ENCODE assay signal across 8 mouse cellular contexts in the genomic region with DNA sequence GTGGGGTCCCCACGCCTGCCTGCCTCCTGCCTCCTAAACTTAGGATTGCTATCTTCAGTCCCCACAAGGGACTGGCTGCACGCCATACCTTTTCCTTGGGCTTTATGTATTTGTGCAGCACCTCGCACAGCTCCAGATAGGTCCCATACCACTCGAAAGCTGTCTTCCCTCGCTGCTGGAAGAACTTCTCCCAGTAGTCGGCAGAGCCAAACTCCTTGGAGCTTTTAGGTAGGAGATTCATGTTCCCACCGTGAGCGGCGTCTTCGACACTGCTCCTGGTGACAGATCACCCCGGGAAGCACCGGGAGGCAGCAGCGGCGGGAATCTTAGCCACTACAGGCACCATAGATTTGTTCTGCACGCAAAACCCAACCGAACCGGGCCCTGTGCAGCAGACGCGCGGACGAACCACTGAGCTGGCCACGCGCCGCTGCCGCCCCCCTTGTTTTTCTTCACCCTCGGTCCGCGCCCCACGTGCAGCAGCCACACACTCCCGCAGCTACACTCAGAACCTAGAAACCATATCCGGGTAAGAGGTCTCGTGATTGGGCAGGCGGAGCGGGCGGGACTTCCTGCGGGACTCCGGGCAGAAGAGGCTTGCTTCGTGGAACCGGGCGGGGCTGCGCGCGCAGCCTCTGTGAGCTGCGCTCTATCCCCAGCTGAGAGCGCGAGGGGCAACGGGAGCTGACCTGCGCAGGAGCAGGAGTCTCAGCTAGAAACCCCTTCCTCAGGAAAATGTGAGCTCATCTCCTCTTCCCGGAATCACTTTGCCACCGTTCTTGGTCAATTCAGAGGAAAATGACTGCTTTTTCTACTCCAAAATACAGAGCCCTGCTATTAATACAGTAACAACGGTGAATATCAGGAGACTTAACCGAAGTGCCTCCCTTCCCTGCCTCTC. TPM values are rescaled to one million over a fixed set of nuclear protein-coding genes. Genes with fewer than 3 reads are reported as not detected.
DNase-seq lines count a peak whose midpoint lies in the region; ATAC-seq and TF ChIP-seq lines count a peak whose summit lies in the region.

TSS of gene Mettl13 (minus strand) at position 536 of the 901 bp plus-strand sequence.

- intact Hi-C loops in gastrocnemius, adult 2 months (cut with DNase I) = loop anchor here (10.0 kb wide), 1 partner anchor 673 kb away; the partner anchor contains the start of gene Suco

- TF ChIP-seq CTCF in gastrocnemius, adult 2 months (IDR thresholded peaks at IDR 0.05) = no peak

- peak within 1 kb of the TSS; percentile 91 for H3K27ac ChIP-seq in gastrocnemius, adult 2 months

- H3K4me3 ChIP-seq in gastrocnemius, adult 2 months = peak within 1 kb of the TSS; percentile 97
- peak within 1 kb of the TSS; percentile 97 for H3K4me3 ChIP-seq in megakaryocyte, embryonic 14.5 days (replicated peaks)

- peak; percentile 97 for DNase-seq in ZHBTc4 (ENCODE audit: low read depth, low spot score)
- DNase-seq in gastrocnemius, adult 2 months = peak; percentile 94
- DNase-seq in hindlimb bud, embryonic 11.5 days (ENCODE audit: extremely low spot score, low read depth, low spot score) = peak; percentile 82
- DNase-seq in left cerebral cortex, adult 8-10 months (ENCODE audit: low spot score in 2 of 2) = peak; percentile 63 to 89
- DNase-seq in right cerebral cortex, postnatal 14 days = peak; percentile 88
- peak; percentile 78 to 88 for DNase-seq in urinary bladder, postnatal 36 days (ENCODE audit: low spot score in 2 of 2)

- H3K4me1 ChIP-seq in megakaryocyte, embryonic 14.5 days = peaks cover 45% of the 10 kb centered on the region

- H3K36me3 ChIP-seq in megakaryocyte, embryonic 14.5 days (replicated peaks; ENCODE audit: low read length) = peaks cover 29% of the 10 kb centered on the region

- H3K9me3 ChIP-seq in megakaryocyte, embryonic 14.5 days = no peaks in the 10 kb centered on the region

- ATAC-seq in common myeloid progenitor, adult 5-6 weeks (replicated peaks; ENCODE audit: low read depth, poor library complexity, severe bottlenecking) = peak; percentile 98

- H3K27me3 ChIP-seq in megakaryocyte, embryonic 14.5 days (replicated peaks) = no peaks in the 10 kb centered on the region

RNA-seq across cellular contexts. Expression of gene Mettl13, which starts in this region (rescaled TPM):
- 27.5 and 30.3 TPM in 2 replicates for total RNA-seq in common myeloid progenitor, adult 5-6 weeks (2017)
- total RNA-seq in gastrocnemius, adult 2 months (2021) = 1 to 10 TPM; 6.6 to 8.9 TPM
- 10 to 100 TPM; 11.9 to 16.4 (median 13.2) TPM for total RNA-seq in left cerebral cortex, adult 8-10 months (2022)
- 2.8 and 2.9 TPM in 2 replicates for polyA plus RNA-seq in megakaryocyte, embryonic 14.5 days (2012; ENCODE audit: insufficient read depth, low replicate concordance)

Comparison
In these comparisons a context has a peak if more than half of its experiments do, and no peak if none do; other contexts are left out.
1. Peak in every context shown above with its lines: DNase-seq, ATAC-seq, H3K4me3 ChIP-seq and H3K27ac ChIP-seq.